Mouse (Mus musculus): ENCODE measurements around the gene Ppm1g.
A peak's percentile ranks its signal among the peaks of the same experiment; 100 is the strongest.

Ppm1g gene

DNA sequence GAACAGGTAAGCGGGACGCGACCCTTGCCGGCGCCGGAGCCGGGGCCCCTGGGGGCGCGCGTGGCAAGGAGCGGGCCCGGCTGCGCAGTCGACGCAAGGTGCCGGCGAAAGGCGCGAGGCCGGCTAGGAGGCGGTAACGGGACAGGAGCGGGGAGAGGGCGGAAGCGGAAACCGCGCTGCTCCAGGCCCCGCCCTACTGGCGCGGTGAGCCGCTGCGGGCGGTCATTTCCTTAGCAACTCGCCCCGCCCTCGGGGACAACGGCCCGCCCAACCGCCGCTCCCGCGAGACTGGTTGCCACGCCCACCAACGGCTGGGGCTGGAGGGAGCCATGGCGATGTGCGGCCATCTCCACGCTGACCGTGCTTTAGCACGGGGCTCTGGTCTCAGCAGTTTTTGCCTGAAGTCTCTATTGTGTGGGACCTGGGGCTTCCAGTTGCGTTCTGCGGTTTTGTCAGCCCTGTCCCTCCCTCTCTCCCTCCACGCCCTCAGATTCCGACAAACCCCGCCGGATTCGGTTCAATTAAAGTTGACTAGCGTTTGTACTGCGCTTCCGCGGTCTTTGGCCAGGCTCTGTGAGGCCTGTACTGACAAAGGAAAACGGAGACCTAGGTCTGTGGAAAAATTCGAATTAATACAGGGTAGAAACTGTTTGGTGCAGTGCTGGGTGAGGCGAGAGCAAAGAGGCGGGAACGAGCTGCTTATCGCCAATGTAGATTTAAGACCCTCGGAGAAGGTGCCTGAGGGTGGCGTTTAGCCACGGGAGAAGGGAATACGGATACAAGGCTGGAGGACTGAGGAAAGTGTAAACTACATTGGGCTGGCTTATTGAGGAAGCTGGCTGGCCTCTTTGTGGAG, at the start of gene Ppm1g:
Gene Ppm1g, minus strand, starts transcription at position 240 of the 856 bp plus-strand sequence.
- DNase-seq (ENCODE audit: low read depth, low spot score) = peak; percentile 98

DNA sequence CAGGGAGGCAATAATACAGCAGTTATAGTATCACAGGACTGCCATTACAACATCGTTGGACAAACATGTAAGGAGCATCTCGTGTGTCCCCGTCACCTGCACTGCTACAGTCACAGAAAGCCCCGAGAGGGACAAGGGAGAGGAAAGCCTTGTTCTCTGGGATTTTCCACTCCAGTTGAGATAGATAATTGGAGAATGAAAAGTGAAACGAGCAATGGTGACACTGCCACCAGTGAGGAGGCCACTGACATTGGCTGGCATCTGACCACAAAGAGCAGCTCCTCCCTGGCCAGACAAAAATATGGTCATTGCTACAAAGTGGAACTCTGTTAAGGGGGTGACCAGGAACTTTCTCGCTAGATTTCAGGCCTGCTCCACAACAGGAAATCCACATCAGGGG, 47.2 kb upstream of the Ppm1g start:
- DNase-seq (ENCODE audit: low read depth, low spot score) = no peak

DNA sequence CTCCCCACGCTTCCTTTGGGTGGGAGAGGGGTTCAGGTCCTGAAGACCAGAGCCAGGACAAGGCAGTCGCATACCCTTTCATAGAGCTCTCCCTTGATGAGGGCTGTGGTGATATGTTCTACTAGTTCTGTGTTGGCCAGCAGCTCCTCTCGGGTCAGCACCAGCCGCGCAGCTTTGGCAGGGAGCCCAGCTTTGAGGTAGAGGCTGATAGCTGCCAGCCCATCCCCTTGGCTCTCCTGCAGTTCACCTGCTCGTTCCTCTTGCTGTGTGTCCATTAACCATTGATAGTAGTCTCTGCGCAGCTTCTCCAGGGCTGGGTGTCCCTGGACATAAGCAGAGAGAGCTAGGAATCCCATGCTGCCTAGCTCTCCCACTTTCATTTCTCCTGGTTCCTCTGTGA, 45.6 kb upstream of the Ppm1g start:
- no peak for DNase-seq (ENCODE audit: low read depth, low spot score)

DNA sequence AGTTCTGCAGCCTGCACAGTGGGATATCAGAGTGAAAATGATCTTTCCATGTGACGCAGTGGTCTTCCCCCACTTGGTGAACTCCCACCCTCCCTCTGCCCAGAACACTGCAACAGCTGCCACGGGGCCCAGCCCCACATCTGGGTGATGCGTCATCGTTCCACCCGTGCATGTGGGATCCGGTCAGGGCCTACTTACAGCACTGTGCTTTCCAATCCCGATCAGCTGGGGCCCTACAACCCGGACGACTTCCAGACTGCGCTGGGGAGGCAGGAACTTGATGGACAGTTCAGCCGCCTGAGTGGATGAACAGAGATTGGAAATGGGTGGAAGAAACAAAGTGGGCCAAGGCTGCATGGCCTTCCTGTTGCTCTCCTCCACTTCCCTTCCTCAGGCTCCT, 37.1 kb upstream of the Ppm1g start:
- no peak for DNase-seq (ENCODE audit: low read depth, low spot score)

DNA sequence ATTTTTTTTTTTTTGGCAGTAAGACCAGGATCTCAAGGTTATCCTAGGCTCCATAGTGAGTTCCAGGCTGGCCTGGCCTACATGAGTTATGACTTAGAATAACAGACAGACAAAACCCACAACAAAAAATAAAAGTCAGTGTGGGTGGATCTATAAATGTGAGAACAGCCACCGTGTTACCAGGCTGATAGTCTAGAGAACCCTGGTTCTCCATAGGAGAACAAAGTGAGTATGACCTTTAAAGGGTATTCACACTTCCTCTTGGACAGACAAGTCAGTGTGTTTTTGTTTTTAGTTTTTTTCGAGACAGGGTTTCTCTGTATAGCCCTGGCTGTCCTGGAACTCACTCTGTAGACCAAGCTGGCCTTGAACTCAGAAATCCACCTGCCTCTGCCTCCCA, 35.5 kb upstream of the Ppm1g start:
- DNase-seq (ENCODE audit: low read depth, low spot score) = no peak

DNA sequence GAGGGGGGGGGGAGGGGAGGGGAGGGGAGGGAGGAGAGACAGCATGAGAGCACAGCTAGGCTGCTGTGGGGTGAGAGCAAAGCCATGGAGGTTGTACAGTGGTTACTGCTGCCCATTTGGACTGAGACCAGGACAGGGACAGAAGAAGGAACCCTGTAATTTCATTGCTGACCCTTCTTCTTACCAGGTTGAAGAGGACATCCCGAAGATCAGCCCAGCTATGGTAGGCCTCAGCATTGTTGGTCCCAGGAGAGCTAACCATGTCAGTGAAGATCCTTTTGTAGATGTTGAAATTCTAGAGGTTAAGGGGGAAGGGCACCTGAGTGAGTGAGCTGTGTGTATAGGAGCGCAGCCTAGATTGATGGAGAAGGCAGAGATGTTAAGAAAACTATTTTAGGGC, 34.9 kb upstream of the Ppm1g start:
- DNase-seq (ENCODE audit: low read depth, low spot score) = no peak

DNA sequence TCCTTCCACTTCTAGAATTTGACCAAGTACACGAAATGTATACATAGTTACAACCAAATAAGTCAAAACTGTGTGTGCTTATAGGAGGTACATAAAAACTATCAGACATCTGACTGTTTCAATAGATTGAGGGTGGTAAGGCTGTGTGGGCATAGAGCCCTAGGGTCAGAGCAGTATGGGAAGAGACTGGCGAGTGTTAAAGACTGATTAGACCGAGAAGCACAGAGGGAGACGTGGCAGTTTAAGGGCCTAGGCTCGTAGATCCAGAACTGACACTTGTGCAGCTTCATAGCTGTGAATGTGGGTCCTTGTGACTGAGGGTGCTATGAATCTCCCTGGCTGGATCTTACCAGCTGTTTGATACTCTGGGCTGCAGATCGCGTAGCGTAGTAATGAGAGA, 34.4 kb upstream of the Ppm1g start:
- no peak for DNase-seq (ENCODE audit: low read depth, low spot score)

DNA sequence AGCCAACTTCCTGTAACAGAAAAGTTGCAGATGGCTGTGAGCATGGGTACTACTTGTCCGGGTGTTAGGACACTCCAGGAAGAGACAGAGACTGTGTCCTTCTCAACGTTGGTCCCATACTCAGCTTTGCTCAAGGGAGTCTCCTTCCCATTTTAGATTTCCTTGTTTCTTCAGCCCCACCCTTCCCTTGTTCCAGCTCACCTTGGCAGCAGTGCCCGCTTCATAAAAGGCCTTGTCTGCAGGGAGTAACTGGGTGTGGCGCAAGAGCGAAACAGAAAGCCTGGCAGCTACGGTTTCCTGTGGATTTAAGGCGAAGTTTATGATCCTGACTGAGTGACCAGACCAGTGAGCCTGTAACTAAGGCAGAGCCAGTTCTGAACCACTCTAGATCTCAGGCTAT, 34.0 kb upstream of the Ppm1g start:
- DNase-seq (ENCODE audit: low read depth, low spot score) = no peak

DNA sequence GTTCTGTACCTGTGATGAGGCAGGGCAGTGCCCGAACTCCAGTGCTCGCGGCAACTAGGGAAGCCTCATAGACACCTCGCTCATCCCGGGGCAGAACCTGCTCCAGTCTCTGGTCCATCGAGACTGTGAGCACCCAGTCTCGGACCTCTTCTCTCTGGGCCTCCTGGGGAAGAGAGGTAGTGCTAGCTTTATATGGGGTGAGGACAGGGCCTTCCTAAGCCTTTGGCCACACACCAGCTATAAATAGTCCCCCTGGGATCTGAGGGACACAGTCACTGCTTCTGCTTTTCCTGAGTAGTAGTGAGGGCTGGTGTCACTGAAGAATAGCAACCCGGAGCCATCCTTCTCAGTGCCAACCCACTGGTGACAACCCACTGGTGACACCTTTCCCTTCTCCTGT, 33.3 kb upstream of the Ppm1g start:
- no peak for DNase-seq (ENCODE audit: low read depth, low spot score)

DNA sequence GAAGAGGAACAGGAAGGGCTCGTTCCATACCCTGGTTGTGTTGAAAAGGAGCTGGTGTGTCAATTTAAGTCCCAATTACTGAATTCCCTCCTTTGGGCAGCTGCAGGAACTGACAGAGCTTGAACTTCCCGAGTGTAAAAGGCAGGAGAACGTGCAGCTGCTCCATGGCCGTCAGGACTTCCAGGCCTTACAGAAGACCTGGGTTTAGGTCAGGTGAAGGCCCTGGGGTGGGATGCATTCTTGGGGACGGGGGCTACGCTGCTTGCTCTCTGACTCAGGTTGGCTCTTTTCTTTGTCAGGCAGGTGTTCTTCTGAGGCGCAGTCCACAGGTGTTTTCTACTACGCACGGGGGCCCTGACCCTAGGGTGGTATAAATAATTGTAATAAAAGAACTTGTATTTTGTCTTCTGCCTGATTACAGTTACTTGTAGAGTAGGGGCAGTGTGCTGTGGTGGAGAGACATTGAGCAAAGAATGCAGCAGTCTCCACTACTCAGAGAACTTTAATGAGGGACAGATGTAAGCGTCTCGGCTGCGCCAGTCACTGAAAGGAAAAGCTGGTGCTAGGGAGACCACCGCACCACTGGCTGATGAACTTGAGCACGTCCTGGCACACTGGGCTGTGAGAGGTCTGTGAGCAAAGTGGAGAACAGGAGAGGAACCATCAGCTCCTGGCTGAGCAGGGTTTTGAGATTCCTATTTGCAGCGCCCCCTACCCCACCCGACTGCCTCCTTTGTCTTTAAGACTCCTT, 32.5 kb upstream of the Ppm1g start:
- no peak for DNase-seq (ENCODE audit: low read depth, low spot score)

DNA sequence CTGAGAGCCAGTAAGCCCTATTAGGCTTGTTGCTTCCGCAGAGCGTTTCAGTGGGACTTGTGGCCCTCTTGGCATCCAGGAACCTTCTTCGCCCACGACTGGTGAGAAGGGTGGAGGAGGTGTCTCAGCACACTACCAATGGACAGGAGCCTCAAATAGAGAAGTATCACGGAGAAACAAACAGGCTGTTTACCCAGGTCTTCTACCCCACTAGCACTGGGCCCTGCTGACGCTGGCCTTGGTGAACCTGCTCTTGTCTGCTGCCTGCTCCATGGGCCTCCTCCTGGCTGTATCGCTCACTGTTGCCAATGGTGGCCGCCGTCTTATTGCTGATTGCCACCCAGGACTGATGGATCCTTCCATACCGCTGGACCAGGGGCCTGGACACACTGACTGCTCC, 31.7 kb upstream of the Ppm1g start:
- no peak for DNase-seq (ENCODE audit: low read depth, low spot score)

DNA sequence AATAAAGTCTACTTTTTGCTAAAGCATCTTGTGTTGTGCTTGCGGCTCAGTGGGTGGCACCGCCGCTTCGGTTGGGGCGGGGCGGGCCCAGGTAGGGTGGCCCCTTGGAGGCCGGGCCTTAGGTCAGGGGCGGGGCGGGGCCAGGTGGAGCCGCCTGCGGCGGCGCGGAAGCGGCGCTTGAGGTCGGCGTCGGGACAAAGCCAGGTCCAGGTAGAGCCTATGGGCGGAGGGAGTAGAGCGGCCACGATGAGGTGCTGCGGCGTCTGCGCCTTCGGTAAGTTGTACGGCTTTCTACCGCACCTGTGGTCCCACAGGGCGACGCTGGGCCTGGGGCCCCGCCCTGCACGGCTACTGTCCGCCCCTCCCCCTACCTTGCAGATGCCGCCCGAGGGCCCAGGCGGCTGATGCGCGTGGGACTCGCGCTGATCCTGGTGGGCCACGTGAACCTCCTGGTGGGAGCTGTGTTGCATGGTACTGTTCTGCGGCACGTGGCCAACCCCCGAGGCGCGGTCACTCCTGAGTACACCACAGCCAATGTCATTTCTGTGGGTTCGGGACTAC, 31.1 kb upstream of the Ppm1g start, which contains the start of gene Krtcap3:
Gene Krtcap3, plus strand, starts transcription at position 151 of the 561 bp plus-strand sequence.
- DNase-seq (ENCODE audit: low read depth, low spot score) = peak; percentile 25

DNA sequence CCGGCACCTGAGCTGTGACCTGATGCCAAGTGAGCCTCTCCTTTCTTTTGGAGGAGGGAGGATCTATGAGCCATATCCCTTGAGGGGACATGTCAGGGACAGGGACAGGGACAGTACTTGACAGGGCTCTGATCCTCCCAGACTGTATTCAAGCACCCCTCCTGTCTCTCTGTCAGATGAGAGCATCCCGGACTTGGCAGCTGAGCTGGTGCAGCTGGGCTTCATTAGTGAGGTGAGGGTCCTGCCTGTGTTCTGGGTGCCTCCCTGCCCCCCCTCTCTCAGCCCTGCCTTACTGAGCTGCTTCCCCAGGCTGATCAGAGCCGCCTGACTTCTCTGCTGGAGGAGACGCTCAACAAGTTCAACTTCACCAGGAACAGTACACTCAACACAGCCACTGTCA, 30.2 kb upstream of the Ppm1g start:
- no peak for DNase-seq (ENCODE audit: low read depth, low spot score)

DNA sequence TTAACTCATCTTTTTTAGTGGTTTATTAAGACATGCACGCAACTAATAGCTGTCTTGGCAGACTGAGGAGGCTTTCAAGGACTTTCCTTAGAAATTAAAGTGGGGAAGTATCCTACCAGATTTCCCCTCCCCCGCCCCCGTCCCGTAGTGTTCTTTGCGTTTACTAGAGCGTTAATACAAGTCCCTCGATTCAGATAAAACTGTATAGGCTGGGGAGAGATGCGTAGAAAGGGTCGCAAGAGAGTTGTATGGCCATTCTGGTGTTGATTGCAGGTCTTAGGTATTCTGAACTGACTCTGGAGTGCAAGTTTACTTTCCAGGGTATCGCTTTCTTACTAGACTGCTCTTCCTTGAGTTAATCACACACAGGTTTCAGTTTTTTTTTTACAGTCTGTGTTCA, 21.7 kb upstream of the Ppm1g start:
- no peak for DNase-seq (ENCODE audit: low read depth, low spot score)

DNA sequence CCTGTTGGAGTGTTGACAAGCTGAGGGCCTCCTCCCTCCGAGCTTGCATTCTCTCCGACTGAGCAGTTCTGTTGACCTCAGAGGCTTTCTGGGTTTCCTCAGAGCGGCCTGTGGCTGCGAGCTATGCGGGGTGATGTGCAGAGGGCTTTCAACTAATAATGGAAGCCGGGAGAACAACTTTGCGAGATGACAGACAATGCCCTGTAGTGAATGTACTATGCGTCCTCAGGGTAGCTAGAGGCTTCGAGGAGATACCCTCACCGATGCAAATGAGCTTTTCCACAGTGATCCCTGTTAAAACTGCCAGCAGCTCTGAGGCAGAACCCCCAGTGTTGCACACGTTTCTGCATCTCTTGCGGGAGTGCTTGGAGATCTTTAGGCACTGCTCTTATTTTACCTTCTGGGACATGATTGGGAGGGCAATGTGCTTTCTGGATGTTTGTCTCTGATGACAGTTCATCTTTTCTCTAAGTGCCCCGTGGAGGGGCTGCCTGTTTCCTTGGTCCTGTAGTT, 21.1 kb upstream of the Ppm1g start:
- no peak for DNase-seq (ENCODE audit: low read depth, low spot score)

DNA sequence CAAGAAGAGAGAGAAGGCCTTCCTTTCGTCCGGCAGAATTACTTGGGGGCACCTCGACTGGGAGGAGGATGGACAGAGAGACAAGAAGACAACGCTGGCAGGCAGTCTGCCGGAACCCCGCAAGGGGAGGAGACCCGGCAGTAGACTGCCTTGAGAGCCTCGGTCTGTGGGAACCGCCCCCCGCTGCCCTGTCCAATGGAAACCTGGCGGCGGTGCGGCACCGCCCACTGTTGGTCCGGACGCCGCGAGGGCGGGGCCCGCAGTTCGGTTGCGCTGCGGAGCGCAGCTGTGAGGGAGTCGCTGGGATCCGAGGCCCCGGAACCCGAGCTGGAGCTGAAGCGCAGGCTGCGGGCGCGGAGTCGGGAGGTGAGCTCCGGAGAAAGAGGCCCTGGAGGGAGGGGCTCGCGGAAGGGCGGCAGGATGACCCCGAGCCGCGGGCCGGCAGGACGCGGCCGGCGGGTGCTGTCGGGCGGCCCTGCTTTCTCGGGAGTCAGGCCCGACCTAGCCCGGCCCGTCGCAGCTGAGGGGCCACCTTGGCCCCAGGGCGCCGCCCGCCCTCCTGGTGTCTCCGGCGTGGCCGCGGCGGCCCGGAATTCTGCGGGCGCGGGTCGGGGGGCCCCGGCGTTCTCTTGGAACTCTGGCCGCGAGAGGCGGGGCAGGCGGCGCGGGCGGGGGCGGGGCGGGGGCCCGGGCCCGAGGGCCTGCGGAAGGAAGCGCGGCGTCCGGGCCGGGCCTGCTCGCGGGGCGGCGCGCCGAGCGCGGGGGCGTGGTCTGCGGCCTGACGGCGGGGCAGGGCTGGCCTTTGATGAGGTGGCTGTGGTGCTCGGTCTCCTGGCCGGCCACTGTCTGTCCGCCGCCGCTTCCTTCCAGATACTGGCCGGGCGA, 20.4 kb upstream of the Ppm1g start, which contains the start of the genes Nrbp1 and Gm9970:
Gene Nrbp1, plus strand, starts transcription at position 228 of the 885 bp plus-strand sequence.
Gene Gm9970, minus strand, starts transcription at position 596 of the 885 bp plus-strand sequence.
- peak; percentile 98 for DNase-seq (ENCODE audit: low read depth, low spot score)

DNA sequence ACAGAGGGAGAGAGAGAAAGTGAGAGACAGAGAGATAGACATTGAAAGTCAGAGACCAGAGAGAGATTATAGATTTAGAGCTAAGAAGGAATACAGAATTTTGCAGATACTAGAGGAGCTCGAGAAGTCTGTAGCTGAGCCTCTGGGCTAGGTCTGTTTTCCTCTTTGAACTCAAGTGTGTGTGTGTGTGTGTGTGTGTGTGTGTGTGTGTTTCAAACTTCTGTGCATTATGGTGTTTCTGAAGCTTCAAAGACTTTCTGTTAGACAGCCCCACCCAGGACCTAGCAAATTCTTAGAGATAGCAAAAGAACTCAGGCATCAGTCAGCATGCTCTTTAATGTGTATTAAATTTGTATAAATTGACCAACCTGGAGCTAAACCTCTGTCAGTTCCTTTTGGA, 6.2 kb upstream of the Ppm1g start:
- DNase-seq (ENCODE audit: low read depth, low spot score) = no peak

DNA sequence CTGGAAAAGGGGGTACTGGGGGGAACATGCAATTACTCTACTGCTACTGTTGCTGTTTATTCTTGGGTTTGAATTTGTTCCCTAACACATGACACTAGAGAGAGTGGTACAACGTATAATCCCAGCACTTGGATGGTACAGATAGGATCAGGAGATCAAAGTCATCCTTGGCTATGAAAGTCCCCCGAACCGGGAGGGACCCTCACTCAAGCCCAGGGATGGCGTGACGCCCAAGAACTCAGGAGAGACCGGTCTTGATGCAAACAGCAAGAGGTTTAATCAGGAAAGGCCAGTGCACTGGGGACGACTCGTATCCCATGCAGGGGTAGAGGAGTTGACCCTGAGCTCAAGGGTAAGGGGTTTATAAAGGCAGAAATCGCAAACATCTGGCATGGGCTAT, 2.2 kb upstream of the Ppm1g start:
- DNase-seq (ENCODE audit: low read depth, low spot score) = no peak

DNA sequence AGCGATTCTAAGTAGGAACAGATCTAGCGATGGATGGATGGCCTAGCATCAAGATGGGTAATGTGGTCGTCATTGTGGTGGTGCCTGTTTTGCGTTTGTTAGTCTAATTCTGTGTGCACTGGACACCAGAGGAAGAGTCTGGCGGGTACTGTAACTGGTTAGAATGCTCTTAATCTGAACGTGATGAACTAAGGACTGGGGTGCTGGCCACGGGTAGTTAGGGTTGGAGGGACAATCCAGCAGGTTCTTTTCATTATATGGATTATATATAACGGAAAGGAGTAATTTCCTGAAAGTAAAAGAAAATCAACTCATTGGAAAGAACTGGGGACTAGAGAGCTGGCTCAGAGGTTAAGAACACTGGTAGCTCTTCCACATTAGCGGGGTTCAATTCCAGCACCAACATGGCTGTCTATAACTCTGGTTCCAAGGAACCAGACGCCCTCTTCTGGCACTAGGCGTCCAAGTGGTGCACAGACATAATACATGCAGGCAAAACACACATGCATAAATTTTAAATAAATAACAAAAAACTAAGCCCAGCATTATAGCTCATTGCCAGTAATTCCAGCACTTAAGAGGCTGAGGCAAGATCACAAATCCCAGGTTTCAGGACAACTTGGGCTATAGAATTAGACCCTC, 938 bp upstream of the Ppm1g start:
- peak; percentile 69 for DNase-seq (ENCODE audit: low read depth, low spot score)

DNA sequence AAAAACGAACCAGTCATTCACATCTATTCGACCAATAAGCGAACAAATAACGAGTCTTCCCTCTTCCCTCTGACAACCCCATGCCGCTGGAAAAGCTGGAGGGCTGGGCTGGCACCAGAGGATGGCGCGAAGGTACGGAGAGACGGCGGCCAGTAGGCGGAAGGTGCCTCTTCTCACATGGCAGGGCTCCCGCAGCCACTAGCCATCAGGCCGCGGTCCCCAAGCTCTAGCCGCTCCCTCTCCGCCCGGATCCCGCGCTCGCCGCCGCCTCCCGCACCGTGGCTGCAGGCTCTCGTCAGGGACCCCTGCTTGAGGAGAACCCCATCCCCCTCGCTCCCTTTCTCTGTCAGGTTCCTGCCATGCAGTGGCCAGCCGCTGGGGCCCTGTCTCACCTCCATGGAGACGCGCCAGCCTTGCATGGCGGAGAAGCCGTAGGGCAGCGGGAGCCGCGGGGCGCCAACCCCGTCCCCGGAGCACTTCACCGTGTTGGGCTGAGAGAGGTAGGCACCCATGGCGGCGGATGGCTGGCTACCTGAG, 508 bp downstream of the Ppm1g start:
- peak; percentile 66 for DNase-seq (ENCODE audit: low read depth, low spot score)
